Mouse (Mus musculus) erythroid progenitor cell, adult 5-6 weeks (primary cell): ENCODE data around the gene Sgcg. TPM values are rescaled to one million over a fixed set of nuclear protein-coding genes. Genes with fewer than 3 reads are reported as not detected.

ENCODE experiments used
- total RNA-seq, 2 experiments: library from RNA; stranded (forward) in 1 of 2; stranded (reverse) in 1 of 2; fragments of 150-400 nt in 1 of 2; fragments of 186-747, 209-891 nt in 1 of 2; gene quantifications; 2 replicates each; pipeline versions ENCODE4 v1.2.3 to v1.2.4; 2015 to 2017; ENCODE audit warnings: low replicate concordance in 2 of 2

The Sgcg gene
- total RNA-seq, 2 experiments from 2014 or later: not detected

Other genes with a start within 250 kb of the Sgcg start
- 1.8 TPM in 1 of 2 replicates, not detected in the other for gene Tnfrsf19, start 212.0 kb downstream of the Sgcg start, total RNA-seq (2015; ENCODE audit: low replicate concordance)
- 1.8 and 3.2 TPM in 2 replicates for gene Tnfrsf19, start 212.0 kb downstream of the Sgcg start, total RNA-seq (2017; ENCODE audit: low replicate concordance)
- 24.1 and 27.2 TPM in 2 replicates for gene Sacs, start 120.0 kb downstream of the Sgcg start, total RNA-seq (2015; ENCODE audit: low replicate concordance)
- 22.5 and 28.0 TPM in 2 replicates for gene Sacs, start 120.0 kb downstream of the Sgcg start, total RNA-seq (2017; ENCODE audit: low replicate concordance)
- gene Arl11, start 51.3 kb upstream of the Sgcg start, total RNA-seq (2015; ENCODE audit: low replicate concordance): 4.0 and 4.2 TPM in 2 replicates
- 1.3 and 4.1 TPM in 2 replicates for gene Arl11, start 51.3 kb upstream of the Sgcg start, total RNA-seq (2017; ENCODE audit: low replicate concordance)
- 2.9 TPM in 1 of 2 replicates, not detected in the other for gene Ebpl, start 101.9 kb upstream of the Sgcg start, total RNA-seq (2015; ENCODE audit: low replicate concordance)
- gene Ebpl, start 101.9 kb upstream of the Sgcg start, total RNA-seq (2017; ENCODE audit: low replicate concordance): 0.26 and 0.30 TPM in 2 replicates
- 52.3 and 53.7 TPM in 2 replicates for gene Kpna3, start 181.4 kb upstream of the Sgcg start, total RNA-seq (2015; ENCODE audit: low replicate concordance)
- gene Kpna3, start 181.4 kb upstream of the Sgcg start, total RNA-seq (2017; ENCODE audit: low replicate concordance): 31.3 and 39.1 TPM in 2 replicates